Mouse (Mus musculus): ENCODE data around the gene Pter. TPM values are rescaled to one million over a fixed set of nuclear protein-coding genes. Genes with fewer than 3 reads are reported as not detected.

Gene Pter
- not detected in 2 replicates for polyA plus RNA-seq (2012; ENCODE audit: insufficient read depth, insufficient read length, low replicate concordance, missing spikeins)

DNA sequence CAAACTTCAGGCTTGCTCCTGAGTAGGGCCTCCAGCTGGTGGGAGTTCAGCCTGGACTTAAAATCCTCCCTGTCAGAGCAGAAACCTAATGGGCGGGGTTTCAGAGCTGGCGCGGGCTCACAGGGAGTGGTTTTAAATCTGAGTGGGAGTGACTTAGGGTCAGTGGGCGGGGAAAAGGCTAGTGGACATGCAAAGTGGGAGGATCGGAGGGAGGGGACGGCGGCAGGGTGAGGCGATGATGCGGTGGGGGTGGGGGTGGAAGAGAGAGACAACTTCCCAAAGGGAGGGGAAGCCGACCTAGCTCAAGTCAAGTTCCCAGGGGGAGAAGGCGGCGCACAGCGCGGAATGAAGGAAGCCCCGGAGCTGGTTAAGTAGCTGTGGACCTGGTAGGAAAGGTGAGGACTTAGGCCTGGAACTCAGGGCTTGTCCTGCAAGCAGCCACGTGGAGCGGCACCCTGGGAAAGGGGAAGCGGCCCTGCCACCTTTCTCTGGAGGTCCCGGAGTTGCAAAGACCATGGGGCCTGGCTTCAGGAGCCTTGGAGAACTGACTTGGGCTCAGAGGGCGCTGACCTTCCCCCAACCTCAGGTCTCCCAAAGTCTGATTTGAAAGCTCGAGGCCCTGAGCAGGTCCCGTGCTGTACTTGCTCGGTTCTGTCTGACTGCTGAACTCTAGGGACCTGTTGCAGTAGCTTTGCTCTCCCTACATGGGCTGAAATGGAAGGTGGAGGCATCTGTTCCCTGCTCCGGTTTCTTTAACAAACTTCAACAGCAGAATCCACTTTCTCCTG is at the start of gene Pter:
Gene Pter (plus strand): TSS at position 238 of the 788 bp plus-strand sequence.
- Histone ChIP-seq H3K4me3 (ENCODE audit: insufficient read depth, low read depth, low read length) (peak within 1 kb of the TSS; percentile 39), H3K27ac (ENCODE audit: insufficient read depth, low read depth, low read length) (no peak within 1 kb of the TSS), H3K4me1 (ENCODE audit: control insufficient read depth, insufficient read depth, low read length) (peaks cover 8% of the 10 kb centered on the region)
- TF ChIP-seq POLR2A (IDR thresholded peaks at IDR 0.05; ENCODE audit: insufficient read depth, low read depth, low read length) (no peak), CTCF (IDR thresholded peaks at IDR 0.05; ENCODE audit: insufficient read depth, low read depth, low read length) (no peak)
- WGBS, result 3% methylated on average over 24 of the region's 24 CpGs

DNA sequence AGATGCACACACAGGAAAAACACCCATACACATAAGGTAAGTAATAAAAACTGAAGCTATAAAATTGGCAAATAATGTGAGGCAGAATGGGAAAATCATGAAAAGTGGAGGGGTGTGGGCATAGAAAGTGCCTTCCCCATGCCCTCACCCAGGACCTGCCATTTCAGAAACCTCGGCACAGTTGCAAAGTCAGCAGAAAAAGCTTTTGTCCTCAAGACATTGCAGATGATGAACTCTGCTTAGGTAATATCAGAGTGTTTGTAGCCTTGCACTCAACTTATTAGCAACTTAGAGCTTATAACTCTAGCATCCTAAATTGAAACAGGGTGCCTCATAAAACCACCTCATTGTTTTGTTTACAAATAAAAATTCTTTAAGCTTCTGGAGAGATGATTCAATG is 49.6 kb upstream of the Pter start:
- 54% methylated on average over 1 of the region's 1 CpGs for WGBS
- Histone ChIP-seq H3K27ac (ENCODE audit: insufficient read depth, low read depth, low read length) (no peak overlapping the region), H3K4me1 (ENCODE audit: control insufficient read depth, insufficient read depth, low read length) (no peaks in the 10 kb centered on the region), H3K4me3 (ENCODE audit: insufficient read depth, low read depth, low read length) (no peak overlapping the region)
- TF ChIP-seq POLR2A (IDR thresholded peaks at IDR 0.05; ENCODE audit: insufficient read depth, low read depth, low read length) (no peak), CTCF (IDR thresholded peaks at IDR 0.05; ENCODE audit: insufficient read depth, low read depth, low read length) (no peak)

DNA sequence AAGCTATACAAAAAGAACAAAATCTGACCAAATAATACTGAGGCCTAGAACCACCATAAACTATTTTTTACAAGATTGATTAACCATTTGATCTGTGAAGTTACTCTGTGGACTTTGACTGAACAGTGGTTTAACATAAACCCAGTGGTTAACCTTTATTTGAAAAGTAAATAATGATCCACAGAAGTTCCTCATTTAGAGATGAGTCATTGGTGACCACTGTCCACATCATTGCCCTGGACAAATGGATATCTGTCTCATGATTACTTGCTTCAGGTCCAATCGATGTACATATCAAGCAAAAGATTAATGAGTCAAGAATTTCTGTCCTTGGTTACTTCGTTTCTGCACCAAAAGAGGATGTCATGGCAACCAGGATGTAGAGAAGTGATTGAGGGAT is 44.3 kb upstream of the Pter start:
- TF ChIP-seq POLR2A (IDR thresholded peaks at IDR 0.05; ENCODE audit: insufficient read depth, low read depth, low read length) (no peak), CTCF (IDR thresholded peaks at IDR 0.05; ENCODE audit: insufficient read depth, low read depth, low read length) (no peak)
- Histone ChIP-seq H3K4me1 (ENCODE audit: control insufficient read depth, insufficient read depth, low read length) (peaks cover 2% of the 10 kb centered on the region; the same call in 1 of the 2 replicates), H3K27ac (ENCODE audit: insufficient read depth, low read depth, low read length) (no peak overlapping the region), H3K4me3 (ENCODE audit: insufficient read depth, low read depth, low read length) (no peak overlapping the region)
- WGBS, result 79% methylated on average over 2 of the region's 2 CpGs

DNA sequence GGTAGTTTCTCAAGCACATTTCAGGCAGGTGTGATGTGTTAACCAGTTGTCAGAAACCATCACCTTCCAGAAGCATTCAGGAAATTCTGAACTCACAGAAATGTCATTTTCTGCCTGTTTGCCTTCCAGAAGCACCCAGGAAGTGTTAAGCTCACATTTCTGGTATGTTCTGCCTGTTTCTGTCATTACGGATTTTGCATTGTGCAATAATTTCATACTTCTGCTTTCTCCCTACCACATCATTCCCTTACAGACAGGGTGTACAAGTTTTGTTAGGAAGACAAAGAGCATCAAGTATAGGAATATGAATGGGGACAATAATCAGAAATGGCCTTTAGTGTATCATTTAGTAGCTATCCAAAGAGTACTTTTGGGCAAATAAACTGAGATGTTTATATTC is 42.8 kb upstream of the Pter start:
- no peak overlapping the region for H3K4me3 ChIP-seq (ENCODE audit: insufficient read depth, low read depth, low read length)
- 84% methylated on average over 1 of the region's 1 CpGs for WGBS
- peaks cover 2% of the 10 kb centered on the region; the same call in 1 of the 2 replicates for H3K4me1 ChIP-seq (ENCODE audit: control insufficient read depth, insufficient read depth, low read length)
- H3K27ac ChIP-seq (ENCODE audit: insufficient read depth, low read depth, low read length), result no peak overlapping the region
- no peak for TF ChIP-seq CTCF (IDR thresholded peaks at IDR 0.05; ENCODE audit: insufficient read depth, low read depth, low read length)
- TF ChIP-seq POLR2A (IDR thresholded peaks at IDR 0.05; ENCODE audit: insufficient read depth, low read depth, low read length), result no peak

DNA sequence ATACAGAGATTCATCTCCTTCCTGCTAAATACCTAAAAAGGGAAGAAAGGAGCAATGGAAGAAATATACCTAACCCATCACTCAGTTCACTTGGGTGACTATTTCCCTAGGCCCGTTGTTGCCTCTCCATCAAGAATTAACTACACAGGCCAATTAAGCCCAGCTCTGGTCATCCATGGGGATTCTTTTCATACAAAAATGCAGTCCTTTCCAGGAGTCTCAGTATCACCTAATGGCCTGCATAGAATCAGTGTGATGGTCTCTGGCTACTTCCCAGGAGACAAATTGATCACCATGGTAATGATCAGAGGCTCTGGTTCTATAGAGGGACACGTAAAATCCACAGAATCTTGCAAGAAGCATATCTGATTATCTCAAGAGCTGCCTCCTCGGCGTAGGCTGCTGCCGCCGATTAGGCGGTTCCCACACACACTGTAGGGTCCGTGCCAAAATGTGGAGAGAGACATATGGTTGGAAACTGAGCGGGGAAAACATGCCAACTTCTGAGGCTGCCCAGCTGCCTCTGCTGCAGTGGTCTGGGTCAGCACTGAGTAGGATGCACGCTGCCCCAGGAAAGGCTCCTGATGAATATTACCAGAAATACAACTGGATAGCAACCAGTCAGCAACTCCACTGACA is 40.4 kb upstream of the Pter start:
- H3K4me1 ChIP-seq (ENCODE audit: control insufficient read depth, insufficient read depth, low read length), result peaks cover 2% of the 10 kb centered on the region; the same call in 1 of the 2 replicates
- no peak overlapping the region for H3K27ac ChIP-seq (ENCODE audit: insufficient read depth, low read depth, low read length)
- TF ChIP-seq POLR2A (IDR thresholded peaks at IDR 0.05; ENCODE audit: insufficient read depth, low read depth, low read length), result no peak
- TF ChIP-seq CTCF (IDR thresholded peaks at IDR 0.05; ENCODE audit: insufficient read depth, low read depth, low read length), result no peak
- H3K4me3 ChIP-seq (ENCODE audit: insufficient read depth, low read depth, low read length), result no peak overlapping the region
- 43% methylated on average over 10 of the region's 10 CpGs for WGBS

DNA sequence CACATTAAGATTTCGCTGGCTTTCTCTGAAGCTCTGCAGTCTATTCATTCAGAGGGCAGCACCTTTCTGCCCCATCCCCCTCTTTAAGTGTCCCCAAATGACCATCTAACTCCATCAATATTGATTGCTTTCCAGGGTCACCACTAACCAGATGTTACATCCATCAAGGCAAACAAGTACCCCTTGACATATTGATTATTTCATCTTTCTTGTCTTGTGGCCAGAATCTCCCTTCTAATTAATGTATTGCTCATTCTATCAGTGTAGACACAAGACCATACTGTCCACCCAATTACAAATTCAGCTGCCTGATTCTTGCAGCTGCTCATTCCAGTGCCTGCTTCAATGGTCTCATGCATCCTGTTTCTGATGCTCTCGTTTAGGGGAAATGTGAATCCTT is 36.8 kb upstream of the Pter start:
- Histone ChIP-seq H3K27ac (ENCODE audit: insufficient read depth, low read depth, low read length) (no peak overlapping the region), H3K4me3 (ENCODE audit: insufficient read depth, low read depth, low read length) (no peak overlapping the region), H3K4me1 (ENCODE audit: control insufficient read depth, insufficient read depth, low read length) (peaks cover 2% of the 10 kb centered on the region; the same call in 1 of the 2 replicates)
- TF ChIP-seq CTCF (IDR thresholded peaks at IDR 0.05; ENCODE audit: insufficient read depth, low read depth, low read length), result no peak
- TF ChIP-seq POLR2A (IDR thresholded peaks at IDR 0.05; ENCODE audit: insufficient read depth, low read depth, low read length), result no peak
- WGBS, result 63% methylated on average over 2 of the region's 2 CpGs

DNA sequence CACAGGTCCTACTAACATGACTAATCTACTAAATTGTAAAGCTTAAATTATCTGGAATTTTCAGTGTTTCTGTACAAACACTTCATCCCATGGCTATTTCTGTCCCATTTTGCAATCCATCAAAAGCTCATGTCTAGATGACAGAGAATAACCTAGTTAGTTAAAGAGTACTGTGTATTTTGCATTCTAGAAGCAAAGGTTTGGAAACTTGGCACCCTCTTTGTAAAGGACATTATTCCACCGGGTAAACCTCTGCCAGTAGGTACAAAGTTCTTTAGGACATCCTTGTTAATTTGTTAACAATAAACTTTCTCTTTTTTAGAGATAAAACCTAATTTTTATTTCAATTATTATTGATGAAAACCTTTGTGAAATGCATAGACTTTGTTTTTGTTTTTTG is 18.1 kb upstream of the Pter start:
- WGBS, result 69% methylated on average over 1 of the region's 1 CpGs
- H3K4me3 ChIP-seq (ENCODE audit: insufficient read depth, low read depth, low read length), result no peak overlapping the region
- no peak overlapping the region for H3K27ac ChIP-seq (ENCODE audit: insufficient read depth, low read depth, low read length)
- no peaks in the 10 kb centered on the region for H3K4me1 ChIP-seq (ENCODE audit: control insufficient read depth, insufficient read depth, low read length)
- TF ChIP-seq CTCF (IDR thresholded peaks at IDR 0.05; ENCODE audit: insufficient read depth, low read depth, low read length) (no peak), POLR2A (IDR thresholded peaks at IDR 0.05; ENCODE audit: insufficient read depth, low read depth, low read length) (no peak)

DNA sequence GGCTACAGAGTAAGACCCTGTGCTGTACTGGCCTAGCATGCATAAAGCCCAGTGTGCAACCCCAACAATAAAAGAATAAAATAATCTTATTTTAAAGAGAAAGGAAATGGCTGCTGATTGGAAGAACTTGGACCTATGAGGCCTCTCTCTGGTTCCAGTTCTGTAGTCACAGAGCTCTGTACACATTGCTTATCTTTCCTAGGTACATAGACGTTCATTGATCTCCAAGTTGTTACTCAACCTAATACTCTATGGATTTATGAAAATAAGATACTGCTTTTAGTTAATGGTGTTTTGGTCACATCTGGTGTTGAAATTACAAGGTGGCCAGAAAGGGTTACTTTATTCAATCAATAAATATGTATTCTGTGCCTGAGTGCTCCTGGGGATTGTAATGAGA is 1.8 kb downstream of the Pter start:
- H3K4me3 ChIP-seq (ENCODE audit: insufficient read depth, low read depth, low read length), result no peak overlapping the region
- H3K4me1 ChIP-seq (ENCODE audit: control insufficient read depth, insufficient read depth, low read length), result peaks cover 8% of the 10 kb centered on the region
- 96% methylated on average over 1 of the region's 1 CpGs for WGBS
- H3K27ac ChIP-seq (ENCODE audit: insufficient read depth, low read depth, low read length), result no peak overlapping the region
- no peak for TF ChIP-seq CTCF (IDR thresholded peaks at IDR 0.05; ENCODE audit: insufficient read depth, low read depth, low read length)
- no peak for TF ChIP-seq POLR2A (IDR thresholded peaks at IDR 0.05; ENCODE audit: insufficient read depth, low read depth, low read length)

DNA sequence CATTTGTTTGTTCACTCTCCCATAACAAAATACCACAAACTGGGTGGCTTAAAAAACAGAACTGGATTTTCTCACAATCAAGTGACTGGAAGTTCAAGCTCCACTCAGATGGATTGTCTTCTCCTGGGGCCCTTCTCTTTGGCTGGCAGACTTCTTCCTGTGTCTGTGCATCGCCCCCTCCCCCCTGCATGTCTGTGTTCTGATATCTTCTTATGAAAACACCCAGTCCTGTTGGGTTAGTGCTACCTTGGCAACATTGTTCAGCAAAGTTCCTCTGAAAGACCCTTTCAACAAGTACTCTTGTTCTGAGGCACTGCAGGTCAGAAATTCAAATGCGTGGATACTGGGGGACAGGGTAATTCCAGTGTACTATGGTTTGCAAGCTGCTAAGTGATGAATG is 6.5 kb downstream of the Pter start:
- no peaks in the 10 kb centered on the region for H3K4me1 ChIP-seq (ENCODE audit: control insufficient read depth, insufficient read depth, low read length)
- H3K27ac ChIP-seq (ENCODE audit: insufficient read depth, low read depth, low read length), result no peak overlapping the region
- H3K4me3 ChIP-seq (ENCODE audit: insufficient read depth, low read depth, low read length), result no peak overlapping the region
- 79% methylated on average over 2 of the region's 2 CpGs for WGBS
- TF ChIP-seq POLR2A (IDR thresholded peaks at IDR 0.05; ENCODE audit: insufficient read depth, low read depth, low read length), result no peak
- no peak for TF ChIP-seq CTCF (IDR thresholded peaks at IDR 0.05; ENCODE audit: insufficient read depth, low read depth, low read length)

All from olfactory bulb, adult 2 months (tissue).